In the genomic region with DNA sequence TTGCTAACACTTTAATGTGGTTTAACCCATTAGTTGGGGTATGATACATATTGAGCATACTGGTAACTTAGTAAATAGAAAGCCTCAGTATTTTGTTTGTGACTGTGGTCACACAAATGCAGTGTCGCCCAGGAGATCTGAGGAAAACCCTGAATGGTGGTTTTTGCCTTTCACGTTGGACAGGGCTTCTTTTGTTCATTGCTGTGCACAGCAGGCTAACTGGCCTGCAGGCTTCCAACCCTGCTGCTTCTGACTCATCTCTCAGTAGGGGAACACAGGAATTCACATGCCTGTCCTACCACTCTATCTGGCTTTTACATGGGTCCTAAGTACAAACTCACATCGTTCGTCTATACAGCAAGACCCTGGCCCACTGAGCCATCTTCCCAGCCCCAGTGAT, we compare ENCODE assay signal across 12 mouse cellular contexts.
"Had no signal": no experiment of that assay in that cellular context is flagged by ENCODE, and none has a peak within 500 bp of the region (broad histone marks: within the 10 kb centered on the region; RNA-seq: fewer than 3 reads in every experiment).

No protein-coding gene starts in this region.

- H3K4me3 ChIP-seq: limb, embryonic 10.5 days; liver, embryonic 12.5 days; lung, embryonic 15.5 days; megakaryocyte, embryonic 14.5 days had no signal

- H3K27ac ChIP-seq: limb, embryonic 10.5 days; liver, embryonic 12.5 days; lung, embryonic 15.5 days; macrophage had no signal

- ATAC-seq: liver, embryonic 12.5 days; midbrain, embryonic 16.5 days had no signal

- H3K27me3 ChIP-seq: liver, embryonic 12.5 days; lung, embryonic 15.5 days; megakaryocyte, embryonic 14.5 days had no signal

- DNase-seq: kidney, adult 18-20 months; kidney, postnatal 10 days; kidney, postnatal 4 days; lung, postnatal 14 days; right cerebral cortex, postnatal 25 days; thymus, postnatal 36 days had no signal
